Mouse (Mus musculus): ENCODE results near the gene Cox7a2l.

The Cox7a2l gene

GRCm38 (mm10) chr17:83453587-83453986, 63.5 kb downstream of the Cox7a2l start:
- DNase-seq (ENCODE audit: low read depth, low spot score) = no peak

GRCm38 (mm10) chr17:83452451-83452850, 64.7 kb downstream of the Cox7a2l start:
- DNase-seq (ENCODE audit: low read depth, low spot score) = no peak
